Mouse (Mus musculus) R1 (cell line): ENCODE measurements around the gene Nup107.

Experiments used
- DNase-seq: peaks from one replicate; pipeline ENCODE4 v3.0.0-alpha.2; 2018; ENCODE audit warnings: low read depth, low spot score

The Nup107 gene

DNA sequence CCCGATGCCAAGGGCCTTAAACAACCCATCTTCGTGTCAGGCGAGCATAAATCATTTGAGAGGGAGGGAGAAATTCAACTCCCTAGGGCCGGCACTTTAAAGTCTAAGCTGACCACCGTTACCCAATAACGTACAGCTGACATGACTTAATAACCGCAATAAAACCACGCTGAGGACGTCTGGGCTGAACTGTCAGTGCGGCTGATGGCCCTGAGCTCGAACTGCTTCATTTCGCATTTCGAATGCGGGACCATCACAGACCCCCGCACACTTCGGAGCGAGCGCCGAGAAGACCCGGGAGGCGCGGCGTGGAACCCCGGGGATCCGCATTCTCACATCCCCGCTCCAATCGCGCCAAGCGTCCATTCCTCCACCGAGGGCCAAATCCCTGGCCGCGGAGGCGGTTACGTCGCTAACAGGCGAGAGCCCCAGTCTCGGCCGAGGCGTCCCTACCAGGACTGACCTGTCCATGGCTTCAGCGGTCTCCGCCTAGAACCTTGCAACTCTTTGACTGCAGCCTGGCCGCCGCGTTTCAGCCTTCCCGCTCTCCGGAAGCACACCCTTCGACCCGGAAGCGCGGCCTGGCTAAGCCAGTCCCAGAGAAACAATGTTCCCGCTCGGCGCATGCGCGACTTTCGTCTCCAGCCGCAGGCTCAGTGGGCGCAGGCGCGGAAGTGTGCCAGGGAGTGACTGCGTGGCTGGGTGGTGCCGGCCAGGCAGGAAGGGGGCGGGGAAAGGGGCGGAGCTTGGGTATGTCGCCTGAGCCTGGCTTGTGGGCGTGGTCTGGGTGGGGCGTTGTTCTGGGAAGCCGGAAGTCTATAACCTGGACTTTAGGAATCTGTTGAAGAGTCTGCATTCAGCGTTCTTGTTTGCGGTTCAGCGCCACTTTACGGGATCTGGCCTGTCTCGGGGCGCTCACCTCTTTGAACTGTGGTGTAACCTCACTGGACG is at the start of gene Nup107:
Nup107 (minus strand) TSS at position 565 of the 951 bp plus-strand sequence.
- DNase-seq, result peak; percentile 99

DNA sequence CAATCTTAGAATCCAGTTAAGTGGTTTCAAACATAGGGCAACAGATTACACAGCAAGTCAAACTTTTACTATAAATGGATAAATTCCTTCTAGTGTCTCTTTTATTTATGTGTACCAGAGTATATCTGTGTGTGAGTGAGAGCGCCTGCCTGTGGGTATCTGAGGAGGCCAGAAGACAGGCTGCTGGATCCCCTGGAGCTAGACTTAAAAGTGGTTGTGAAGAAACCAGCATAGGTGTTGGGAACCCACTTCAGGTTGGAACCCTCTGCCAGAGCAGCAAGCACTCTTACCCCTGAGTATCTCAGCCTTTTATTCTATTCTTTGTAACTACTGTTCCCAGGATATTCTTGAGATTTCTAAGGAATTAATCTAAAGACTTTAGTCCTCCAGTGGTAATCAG is 49.3 kb upstream of the Nup107 start:
- DNase-seq, result no peak

DNA sequence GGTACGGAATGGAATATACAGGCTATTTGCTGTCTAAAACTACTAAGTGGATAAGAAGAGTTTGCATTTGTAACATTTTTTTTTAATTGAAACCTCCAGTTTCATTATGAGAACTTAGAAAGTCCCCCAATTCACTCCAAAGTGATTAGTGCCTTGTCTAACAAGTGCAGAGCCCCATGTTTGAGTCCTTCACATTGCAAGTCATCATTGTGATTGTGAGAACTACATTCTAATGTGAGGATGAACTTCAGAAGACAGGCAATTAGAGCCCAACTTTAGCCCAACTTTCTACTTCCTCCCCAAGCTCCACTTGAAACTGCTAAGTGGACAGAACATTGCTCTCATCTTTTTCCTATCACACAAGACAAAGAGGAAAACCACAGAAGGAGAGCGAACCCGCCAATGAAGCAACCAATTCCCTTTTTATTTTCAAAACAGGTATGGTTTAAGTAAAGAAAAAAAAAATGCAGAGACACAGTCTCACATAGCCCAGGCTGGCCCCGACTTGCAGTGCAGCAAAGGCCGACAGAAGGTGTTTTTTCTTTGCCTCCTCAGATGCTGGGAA is 48.0 kb upstream of the Nup107 start:
- DNase-seq, result no peak

DNA sequence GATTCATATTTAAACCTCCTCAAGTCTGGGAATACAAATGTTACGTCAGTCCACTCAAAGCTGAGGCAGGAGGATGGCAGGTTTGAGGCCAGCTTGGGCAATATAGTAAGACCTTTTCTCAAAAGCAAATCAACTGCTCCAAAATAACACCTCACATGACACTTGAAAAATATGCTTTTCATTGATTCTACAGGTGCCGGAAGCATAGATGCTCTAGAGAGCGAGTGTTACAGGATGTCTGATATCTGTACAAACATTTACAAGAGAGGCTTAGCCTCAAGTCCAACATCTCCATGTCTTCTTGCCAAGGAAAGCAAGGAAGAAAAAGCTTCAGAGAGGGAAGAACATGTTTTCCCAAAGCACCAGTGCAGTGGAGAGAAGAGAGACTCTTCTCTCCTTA is 47.2 kb upstream of the Nup107 start:
- no peak for DNase-seq

DNA sequence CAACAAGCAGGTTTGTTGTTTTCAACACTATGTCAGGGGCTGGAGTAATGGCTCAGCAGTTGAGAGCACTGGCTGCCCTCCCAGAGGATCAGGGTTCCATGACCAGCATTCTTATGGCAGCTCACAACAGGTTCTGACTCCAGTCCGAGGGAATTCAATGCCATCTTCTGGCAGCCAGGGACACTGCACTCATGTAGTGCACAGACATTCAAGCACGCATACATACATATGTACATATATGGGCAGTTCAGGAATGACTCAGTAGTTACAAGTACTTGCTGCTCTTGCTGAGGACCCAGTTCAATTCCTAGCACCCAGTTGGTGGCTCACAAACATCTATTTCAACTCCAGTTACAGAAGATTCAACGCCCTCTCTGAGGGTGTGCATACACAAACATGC is 46.4 kb upstream of the Nup107 start:
- DNase-seq, result peak; percentile 84

DNA sequence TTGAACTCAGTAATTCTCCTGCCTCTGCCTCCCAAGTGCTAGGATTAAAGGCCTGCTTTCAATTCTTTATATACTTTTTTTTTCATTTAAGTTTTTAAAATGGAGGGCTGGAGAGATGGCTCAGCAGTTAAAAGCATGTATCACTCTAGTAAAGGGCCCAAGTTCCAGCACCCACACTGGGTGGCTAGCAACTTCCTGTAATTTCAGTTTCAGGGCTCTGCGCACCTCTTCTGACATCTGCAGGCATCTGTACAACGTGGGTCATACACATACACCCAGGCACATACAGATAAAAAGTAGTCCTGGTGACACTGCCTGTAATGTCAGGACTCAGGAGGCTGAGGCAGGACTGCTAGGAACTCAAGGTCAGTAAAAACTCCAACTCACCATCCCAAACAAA is 43.8 kb upstream of the Nup107 start:
- DNase-seq, result peak; percentile 31

DNA sequence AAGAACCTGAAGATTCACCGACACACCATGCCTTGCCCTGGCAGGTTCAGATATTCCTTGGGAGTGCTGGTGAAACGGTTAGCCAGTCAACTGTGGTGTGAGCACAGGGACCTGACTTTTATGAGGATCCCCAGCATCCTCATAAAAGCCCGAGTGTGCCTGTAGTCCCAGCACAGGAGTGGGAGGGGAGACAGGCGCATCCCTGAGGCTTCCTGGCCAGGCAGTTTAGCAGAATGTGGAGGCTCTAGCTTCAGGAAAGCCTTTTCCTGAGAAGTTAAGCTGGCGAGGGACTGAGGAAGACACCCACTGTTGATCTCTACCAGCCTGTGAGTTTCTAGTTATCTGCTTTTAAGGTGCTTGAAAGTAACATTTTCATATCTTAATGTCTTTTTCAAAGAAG is 42.9 kb upstream of the Nup107 start:
- no peak for DNase-seq

DNA sequence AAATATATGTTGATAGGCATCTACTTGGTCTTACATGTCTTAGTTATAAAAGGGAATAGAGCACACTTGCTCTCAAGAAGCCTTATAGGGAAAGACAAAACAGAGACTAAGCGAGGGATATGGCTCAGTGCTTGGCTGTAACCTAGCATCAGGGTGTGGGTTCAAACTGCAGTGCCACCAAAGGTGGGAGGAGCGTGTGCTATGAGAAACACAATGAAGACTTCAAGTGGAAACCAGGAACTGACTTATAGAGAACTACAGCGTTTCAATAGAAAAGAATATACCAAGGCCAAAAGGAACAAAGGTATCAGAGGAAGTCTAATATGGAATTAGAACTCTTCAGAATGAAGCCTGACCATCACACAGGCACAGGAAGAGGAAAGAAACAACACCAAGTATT is 38.3 kb upstream of the Nup107 start:
- no peak for DNase-seq

DNA sequence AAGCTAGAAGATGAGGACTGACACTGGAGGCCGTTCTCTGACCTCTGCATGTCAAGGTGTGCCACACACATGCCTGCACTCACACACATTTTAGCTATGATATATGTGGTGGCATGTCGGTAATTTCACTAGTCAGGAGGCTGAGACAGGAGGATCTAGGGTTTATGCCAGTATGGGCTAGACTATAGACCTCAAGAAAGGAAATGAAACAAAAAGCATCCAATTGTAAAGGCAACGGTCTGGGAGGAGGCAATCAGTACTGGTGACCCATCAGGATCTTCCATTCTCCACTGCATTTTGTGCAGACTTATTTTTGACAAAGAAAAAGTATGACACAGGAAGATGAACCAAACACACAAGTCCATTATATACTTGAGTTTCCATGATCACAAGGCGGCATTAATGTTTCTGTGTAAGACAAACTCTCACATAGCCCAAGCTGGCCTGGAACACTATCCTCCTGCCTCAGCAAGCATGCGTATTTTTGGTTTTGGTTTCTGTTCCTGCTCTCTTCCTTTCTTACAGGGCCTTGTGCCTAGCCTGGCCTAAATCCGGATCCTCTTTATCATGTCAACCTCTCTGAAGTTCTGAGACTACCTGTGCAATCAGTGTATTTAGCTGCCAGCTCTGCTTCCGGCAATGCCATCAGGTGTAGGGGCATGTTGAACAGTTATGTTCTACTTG is 37.1 kb upstream of the Nup107 start:
- no peak for DNase-seq

DNA sequence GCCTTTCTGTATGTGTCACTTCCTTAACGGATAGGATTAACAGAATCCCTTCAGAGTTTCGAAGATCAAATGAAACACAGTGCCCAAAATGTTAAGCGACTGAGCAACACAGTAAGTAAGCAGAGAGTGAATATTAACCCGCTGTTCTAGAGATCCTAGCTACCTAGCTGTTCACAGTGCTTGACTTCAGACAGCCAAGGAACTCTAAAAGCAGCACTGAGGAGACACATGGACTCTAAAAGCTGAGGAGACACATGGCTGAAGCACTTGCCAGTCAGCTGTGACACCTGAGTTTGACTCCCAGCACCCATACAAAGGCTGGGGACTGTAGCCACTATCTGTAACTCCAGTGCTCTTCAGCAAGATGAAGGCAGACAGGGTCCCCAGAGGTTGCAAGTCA is 36.5 kb upstream of the Nup107 start:
- DNase-seq, result no peak

DNA sequence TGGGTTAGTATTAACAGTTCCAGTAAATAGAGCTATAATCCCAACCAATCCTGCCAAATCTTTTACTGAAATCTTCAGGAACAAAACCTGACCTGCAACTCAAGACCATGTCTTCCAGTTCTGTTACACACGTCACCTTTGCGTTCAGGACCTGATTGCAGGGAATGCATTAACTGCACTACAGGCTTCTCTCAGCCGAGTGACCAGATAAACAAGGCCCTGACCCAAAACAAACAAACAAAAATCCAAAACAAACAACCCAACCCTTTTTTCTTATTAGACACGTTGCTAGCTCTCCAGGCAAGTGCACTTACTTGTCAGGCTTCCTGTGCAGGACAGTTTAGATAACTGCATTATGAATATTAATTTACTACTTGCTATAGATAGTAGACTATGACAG is 36.0 kb upstream of the Nup107 start:
- no peak for DNase-seq

DNA sequence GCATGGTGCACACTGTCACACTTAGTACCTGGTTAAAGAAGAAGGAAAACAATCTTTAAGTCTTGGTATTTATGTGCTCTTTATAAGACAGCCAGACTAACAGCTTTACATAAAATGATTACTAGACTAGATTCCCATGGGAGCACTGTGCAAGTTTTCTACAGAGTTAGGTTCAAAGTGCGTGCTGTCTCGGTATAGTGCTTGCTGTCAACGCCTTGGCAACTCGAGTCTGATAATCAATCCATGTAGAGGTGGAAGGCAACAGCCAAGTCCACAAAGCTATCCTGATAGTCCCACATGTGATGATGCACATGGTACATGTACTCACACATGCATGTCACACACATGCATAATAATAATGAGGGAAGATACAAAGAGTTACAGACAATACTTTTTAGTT is 32.1 kb upstream of the Nup107 start:
- DNase-seq, result no peak

DNA sequence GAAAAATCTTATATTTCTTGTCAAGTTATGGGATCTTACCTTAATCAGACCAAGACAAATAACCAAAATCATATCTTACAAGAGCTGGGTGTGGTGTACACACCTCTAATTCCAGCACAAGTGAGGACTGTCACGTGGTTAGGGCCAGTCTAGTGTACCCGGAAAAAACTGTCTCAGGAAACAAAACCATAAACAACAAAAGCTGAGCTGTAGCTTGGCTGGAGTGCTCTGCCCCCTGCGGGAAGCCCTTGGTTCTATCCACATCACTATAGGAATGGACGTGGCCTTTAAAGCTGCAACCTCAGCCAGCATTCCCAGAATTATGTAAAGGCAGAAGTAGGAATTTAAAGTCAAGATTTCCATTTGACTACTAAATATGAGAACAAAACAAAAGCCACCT is 31.6 kb upstream of the Nup107 start:
- peak; percentile 79 for DNase-seq

DNA sequence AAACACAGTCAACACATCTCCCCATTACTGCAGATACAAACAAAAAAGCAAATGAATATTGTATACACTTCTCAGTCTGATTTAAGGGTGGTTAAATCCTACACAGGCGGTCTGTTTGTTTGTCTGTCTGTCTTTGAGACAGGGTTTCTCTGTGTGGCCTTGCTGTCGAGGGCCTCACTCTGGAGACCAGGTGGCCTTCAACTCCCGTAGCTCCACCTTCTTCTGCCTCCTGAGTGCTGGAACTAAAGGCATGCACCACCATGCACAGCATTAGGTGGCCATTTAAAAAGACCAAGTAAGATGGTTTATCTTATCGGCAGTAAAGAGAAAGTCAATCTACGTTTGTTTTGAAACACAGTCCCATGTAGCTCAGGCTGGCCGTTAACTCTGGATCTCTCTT is 30.8 kb upstream of the Nup107 start:
- DNase-seq, result no peak

DNA sequence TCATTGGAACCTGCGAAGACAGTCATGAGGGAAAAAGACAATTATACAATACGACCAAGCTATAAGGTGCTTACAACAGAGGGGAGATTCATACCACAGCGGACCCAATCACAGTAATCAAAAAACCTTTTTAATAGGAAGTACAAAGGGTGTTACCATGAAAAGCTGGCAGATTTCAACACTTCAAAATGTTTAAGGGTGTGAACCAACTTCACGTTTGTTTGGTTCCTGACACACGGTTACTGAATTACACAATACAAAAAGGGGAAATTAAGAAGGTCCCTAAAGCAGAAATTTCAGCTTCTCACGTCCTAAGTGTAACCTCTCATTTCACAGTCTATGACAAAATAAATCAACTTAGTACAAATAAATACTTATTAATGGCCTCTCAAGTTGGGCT is 26.1 kb upstream of the Nup107 start:
- no peak for DNase-seq

DNA sequence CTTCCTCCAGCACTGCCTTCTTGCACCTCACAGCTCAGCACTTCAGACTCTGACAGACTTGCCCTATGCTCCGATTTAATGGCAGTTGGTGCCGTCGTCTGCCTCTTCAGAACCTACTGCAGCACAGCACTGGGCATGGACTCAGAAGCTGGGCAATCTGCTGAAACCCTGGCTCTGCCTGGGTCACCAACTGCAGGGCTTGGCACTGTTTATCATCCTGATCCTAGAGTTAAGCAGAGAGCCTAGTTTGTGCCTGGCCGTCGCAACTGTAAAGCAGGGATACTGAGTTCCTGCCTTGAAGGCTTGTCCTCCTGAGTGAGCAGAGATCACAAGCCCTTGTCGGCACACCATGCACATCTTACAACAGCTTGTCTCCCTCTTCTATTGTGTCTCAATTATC is 24.2 kb upstream of the Nup107 start:
- DNase-seq, result no peak

DNA sequence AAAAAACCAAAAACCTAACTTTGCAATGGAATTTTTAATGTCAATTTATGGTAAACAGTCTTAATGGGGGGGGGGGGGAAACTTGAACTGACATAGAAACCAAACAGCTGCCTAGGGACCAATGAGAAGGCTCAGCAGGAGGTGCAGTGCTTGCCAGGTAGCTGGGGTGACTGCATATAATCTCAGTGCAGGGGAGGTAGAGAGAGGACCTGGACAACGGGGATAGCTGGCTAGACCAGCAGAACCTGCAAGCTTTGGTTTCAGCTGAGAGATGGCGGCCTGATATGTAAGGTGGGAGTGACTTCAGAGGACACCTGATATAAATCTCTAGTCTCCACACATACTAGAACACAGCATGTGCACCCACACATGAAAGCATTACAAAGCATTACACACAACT is 20.0 kb upstream of the Nup107 start:
- no peak for DNase-seq

DNA sequence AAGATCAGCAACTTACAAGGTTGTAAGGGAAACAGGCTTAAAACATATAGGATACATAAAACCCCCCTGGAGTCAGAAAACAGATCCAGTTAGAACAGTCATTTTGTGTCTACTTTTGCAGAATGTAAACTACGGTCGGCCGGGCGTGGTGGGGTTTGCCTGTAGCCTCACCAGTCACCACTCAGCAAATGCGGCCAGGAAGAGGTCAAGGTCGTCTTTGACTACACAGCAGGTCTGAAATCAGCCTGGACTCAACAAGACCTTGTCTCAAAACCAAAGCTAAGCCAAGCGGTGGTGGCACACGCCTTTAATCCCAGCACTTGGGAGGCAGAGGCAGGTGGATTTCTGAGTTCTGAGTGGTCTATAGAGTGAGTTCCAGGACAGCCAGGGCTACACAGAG is 19.1 kb upstream of the Nup107 start:
- DNase-seq, result peak; percentile 91

DNA sequence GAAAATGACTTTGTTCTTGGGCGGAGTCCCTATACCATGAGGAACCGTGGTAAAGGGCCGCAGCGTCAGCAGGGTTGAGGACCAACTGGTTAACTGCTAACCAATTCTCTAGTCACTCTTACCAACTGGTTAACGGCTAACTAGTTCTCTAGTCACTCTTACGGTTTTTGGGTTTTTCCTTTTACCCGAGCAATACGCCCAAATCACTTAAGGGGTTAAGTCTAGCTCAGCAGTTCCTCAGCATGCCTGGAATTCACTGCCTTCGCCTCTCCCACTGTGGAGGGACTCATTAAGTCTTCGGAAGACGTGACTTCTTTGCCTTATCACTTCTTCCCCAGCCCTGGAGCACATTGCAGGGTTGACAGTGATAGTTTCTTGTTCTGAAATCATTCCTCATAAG is 18.0 kb upstream of the Nup107 start:
- DNase-seq, result peak; percentile 72

DNA sequence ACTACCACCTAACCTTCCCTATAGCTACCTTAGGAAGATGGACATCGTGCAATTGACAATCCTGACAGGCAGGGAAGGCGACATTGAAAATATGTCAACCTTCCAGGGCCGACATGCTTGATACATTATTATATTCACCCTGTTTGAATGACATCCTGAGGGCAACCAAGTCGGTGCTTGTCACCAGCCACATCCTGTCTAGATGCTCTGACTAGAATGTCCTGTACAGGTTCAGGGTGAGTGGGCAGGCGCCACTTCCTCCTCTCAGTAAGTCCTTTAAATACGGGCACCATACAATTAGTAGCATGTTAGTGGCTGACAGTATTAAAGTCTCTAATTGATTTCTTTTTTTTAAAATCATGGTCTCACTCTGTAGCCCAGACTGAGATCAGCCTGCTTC is 15.6 kb upstream of the Nup107 start:
- no peak for DNase-seq

DNA sequence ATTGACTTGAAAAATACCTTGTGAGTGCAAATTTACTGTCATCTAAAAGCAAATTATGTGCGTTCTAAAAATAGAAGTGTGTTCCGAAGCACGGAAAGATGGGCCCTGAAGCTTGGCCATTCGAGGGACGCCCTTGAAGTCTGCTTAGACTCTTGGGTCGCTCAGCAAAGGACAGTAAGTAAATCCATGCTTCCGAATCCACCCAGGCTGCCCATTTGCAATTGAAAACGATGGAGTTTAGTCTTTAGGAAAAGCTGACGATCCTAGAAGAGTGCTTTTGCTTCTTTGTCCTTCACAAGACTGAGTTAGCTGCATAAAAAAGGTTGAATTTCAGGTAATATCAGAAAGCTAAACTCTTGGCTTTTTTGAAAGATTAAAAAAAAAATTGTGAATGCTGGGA is 13.4 kb upstream of the Nup107 start:
- DNase-seq, result peak; percentile 63
